Mouse (Mus musculus): ENCODE measurements around the gene Rab14.

DNA sequence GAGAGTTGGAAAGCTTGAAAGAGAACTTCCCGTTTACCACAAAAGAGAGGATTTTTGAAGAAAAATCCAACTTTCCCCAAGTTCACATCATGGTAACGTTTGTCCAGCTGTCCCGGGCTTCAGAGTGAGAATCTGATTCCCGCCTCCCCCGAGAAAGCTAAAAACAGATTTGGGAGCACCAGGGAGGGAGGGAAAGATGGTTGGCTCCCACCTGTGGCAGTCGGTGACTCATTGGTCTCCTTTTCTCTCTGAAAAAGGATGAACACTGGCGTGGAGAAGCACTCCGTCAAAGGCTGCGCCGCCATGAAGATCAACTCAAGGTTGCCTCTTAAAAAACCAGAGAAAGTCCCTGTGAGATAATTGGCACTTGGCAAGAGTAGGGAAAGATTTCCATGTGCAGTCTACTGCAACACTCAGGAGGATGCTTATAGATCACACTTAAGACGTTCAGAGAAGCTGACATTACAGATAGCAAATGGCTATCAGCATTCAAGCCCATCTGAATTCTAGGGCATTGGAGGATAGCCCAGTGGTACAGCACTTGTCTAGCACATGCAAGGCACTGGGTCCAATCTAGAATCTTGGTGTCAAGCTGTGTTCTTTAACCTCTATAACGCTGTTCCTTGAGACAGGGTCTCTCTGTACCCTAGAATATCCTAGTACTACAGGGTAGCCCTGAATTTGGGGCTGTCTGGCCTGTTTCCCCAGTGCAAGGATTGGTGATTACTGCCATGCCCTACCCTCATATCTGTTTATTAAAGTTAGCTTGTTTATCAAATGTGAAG lies 25.4 kb downstream of the Rab14 start:
- no peak for TF ChIP-seq POLR2A (IDR thresholded peaks at IDR 0.05; ENCODE audit: borderline replicate concordance, extremely low read depth, insufficient read depth, insufficient read length, poor library complexity, severe bottlenecking)
- TF ChIP-seq CTCF (IDR thresholded peaks at IDR 0.05; ENCODE audit: borderline replicate concordance, extremely low read depth, insufficient read depth, insufficient read length): no peak
